Mouse (Mus musculus) ES-Bruce4 (cell line): ENCODE data around the gene Rhbdf2.

ENCODE experiments used
- CTCF ChIP-seq: IDR thresholded peaks from one replicate; pipeline ENCODE4 v1.8.1; 2011; ENCODE audit warnings: low read depth, low read length
- EP300 ChIP-seq: IDR thresholded peaks from 2 replicates; pipeline ENCODE4 v1.6.1; 2011; ENCODE audit warnings: low read depth, low read length; ENCODE audit not compliant: insufficient read depth

DNA sequence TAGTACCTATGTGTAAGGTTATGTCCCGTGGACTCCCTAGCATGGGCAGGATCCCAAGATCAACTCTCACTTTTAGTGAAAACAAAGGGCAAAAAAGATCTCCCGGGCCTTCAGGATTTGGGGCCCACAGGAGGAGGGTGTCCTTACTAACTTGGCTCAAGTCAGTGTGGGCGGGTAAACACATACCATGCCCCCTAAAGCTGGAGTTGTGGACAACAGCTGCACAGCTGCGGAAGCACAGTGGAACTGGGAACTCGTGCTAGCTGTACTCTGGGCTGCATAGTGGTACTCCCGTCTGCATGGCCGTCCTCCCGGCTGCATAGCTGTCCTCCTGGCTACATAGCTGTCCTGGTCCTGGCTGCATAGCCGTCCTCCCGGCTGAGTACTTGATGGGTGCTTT is 31.4 kb upstream of the Rhbdf2 start:
- TF ChIP-seq EP300 (no peak), CTCF (no peak)
